Mouse (Mus musculus) embryonic fibroblast, embryonic 13.5 days (primary cell): ENCODE results near the gene Krt33b.

Experiments used
- CTCF ChIP-seq: IDR thresholded peaks from 2 replicates; pipeline ENCODE4 v1.5.1; 2011; ENCODE audit warnings: mild to moderate bottlenecking, control low read depth, low read length, moderate library complexity, borderline replicate concordance; ENCODE audit not compliant: insufficient read depth
- POLR2A ChIP-seq: IDR thresholded peaks from 2 replicates; pipeline ENCODE4 v1.6.1; 2011; ENCODE audit warnings: low read depth, mild to moderate bottlenecking, control low read depth, low read length, moderate library complexity

- TF ChIP-seq POLR2A (no peak), CTCF (no peak)
Observed at GRCm38 (mm10) chr11:99983442-99983841, 46.2 kb downstream of the Krt33b start.
